ENCODE assay signal across 8 mouse cellular contexts in the genomic region with DNA sequence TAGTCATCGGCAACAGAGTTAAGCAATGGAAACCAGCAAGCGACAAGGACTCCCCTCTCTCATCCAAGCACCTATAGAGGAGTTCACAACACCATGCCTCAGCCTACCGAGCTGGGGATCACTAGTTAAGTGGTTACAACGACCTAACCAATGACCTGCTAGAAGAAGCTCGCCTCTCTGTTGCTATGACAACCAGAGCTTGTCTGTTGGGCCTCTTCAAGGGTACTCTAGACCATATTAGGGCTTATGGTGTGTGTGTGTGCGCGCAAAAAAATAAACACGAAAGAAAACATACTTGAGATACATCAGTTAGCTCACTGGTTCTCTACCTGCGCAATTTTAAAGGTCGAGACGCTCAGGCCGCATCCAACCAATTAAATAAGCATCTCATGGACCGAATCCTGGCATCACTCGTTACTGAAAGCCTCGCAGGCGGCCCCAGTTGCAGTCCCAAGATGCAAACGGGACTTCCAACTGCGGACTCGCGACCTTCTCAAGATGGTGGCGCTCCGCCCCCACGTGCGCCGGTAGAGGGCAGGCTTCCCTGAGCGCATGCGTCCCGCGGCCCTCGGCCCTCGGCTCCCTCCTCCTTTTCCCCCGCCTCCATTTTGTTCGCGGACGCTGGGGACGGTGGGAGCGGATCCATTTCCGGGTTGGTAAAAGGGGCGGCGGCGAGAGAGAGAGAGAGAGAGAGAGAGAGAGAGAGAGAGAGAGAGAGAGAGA. TPM values are rescaled to one million over a fixed set of nuclear protein-coding genes. Genes with fewer than 3 reads are reported as not detected.
DNase-seq lines count a peak whose midpoint lies in the region; ATAC-seq lines count a peak whose summit lies in the region.

Wipf2 (plus strand) TSS at position 611 of the 723 bp plus-strand sequence.

- H3K4me3 ChIP-seq in intestine, embryonic 14.5 days (ENCODE audit: low read depth, low read length): peak within 1 kb of the TSS; percentile 59

- ATAC-seq in intestine, embryonic 14.5 days (replicated peaks; ENCODE audit: low FRiP score, low TSS enrichment, low read depth): peak; percentile 89

- peak within 1 kb of the TSS; percentile 60 for H3K9ac ChIP-seq in intestine, embryonic 14.5 days (ENCODE audit: low read length)

- no peaks in the 10 kb centered on the region for H3K27me3 ChIP-seq in intestine, embryonic 14.5 days (replicated peaks; ENCODE audit: control insufficient read depth, insufficient read depth, low read length)

- H3K4me1 ChIP-seq in intestine, embryonic 14.5 days (replicated peaks; ENCODE audit: control insufficient read depth, insufficient read depth, low read length): no peaks in the 10 kb centered on the region

- peak; percentile 96 for DNase-seq in adipocyte (ENCODE audit: low spot score)
- DNase-seq in embryo, embryonic 10 days (ENCODE audit: low spot score): peak; percentile 99
- DNase-seq in gastrocnemius, postnatal 14 days: peak; percentile 97
- peak; percentile 97 for DNase-seq in intestine, embryonic 14.5 days (ENCODE audit: low spot score)
- peak; percentile 96 to 97 for DNase-seq in left cerebral cortex, postnatal 14 days (ENCODE audit: low spot score in 2 of 2)
- DNase-seq in mesoderm, embryonic 11.5 days (ENCODE audit: low read depth, low spot score): peak; percentile 98
- peak; percentile 92 to 93 for DNase-seq in right cerebral cortex, postnatal 36 days (ENCODE audit: low spot score in 2 of 2)
- DNase-seq in yolk sac, embryonic 10.5 days (ENCODE audit: low spot score): peak; percentile 95

- peaks cover 16% of the 10 kb centered on the region for H3K36me3 ChIP-seq in intestine, embryonic 14.5 days (ENCODE audit: control insufficient read depth, insufficient read depth, low read length)

- 6% methylated on average over 40 of the region's 41 CpGs for WGBS in intestine, embryonic 14.5 days

- peak within 1 kb of the TSS; percentile 68 for H3K4me2 ChIP-seq in intestine, embryonic 14.5 days (ENCODE audit: low read length)

- H3K27ac ChIP-seq in intestine, embryonic 14.5 days (ENCODE audit: low read depth): peak within 1 kb of the TSS; percentile 80

- intact Hi-C loops in gastrocnemius, postnatal 14 days (cut with DNase I; ENCODE audit: low total_unique reads): no loop called here
- intact Hi-C loops in left cerebral cortex, postnatal 14 days (cut with DNase I): no loop called here

- H3K9me3 ChIP-seq in intestine, embryonic 14.5 days (ENCODE audit: control insufficient read depth, low read length): no peaks in the 10 kb centered on the region

RNA-seq across cellular contexts. Expression of gene Wipf2, which starts in this region (rescaled TPM):
- 1 to 10 TPM; 4.4 to 4.6 TPM for total RNA-seq in gastrocnemius, postnatal 14 days (2021)
- 5.1 and 5.3 TPM in 2 replicates for polyA plus RNA-seq in intestine, embryonic 14.5 days (2014; fragmentation: Nextera tagmentation; extraction: Ambion mirVana)
- total RNA-seq in left cerebral cortex, postnatal 14 days (2021): 10 to 100 TPM; 45.5 to 45.9 TPM

Comparison
In these comparisons a context has a peak if more than half of its experiments do, and no peak if none do; other contexts are left out.
1. Peak in every context shown above with its lines: DNase-seq, ATAC-seq, H3K4me3 ChIP-seq and H3K27ac ChIP-seq.
2. RNA of gene Wipf2 (total RNA-seq): 45.5 to 45.9 TPM in left cerebral cortex, postnatal 14 days; 4.4 to 4.6 TPM in gastrocnemius, postnatal 14 days; every median in the first group is over 4 times any median in the second.